Mouse (Mus musculus): ENCODE measurements around the gene Mrpl42.

DNA sequence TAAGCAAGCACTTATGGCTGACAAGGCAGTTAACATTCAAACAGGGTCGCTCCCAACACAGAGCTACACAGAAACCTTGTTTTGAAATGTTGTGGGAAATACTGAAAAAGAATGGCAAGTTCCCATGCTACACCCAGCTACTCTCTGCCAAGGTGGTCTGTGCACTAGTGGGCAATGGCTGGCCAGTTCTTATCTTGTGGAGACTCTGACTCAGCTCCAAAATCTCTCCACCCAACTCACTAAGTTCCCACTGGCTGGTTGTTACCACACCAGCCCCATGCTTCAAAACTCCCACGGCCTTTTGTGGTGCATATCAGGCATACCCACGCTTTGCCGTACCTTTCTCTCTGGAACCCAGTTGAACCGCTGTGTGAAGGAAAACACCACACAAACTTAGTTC is 31.2 kb upstream of the Mrpl42 start:
- TF ChIP-seq USF1 (IDR thresholded peaks at IDR 0.05; ENCODE audit: low read depth) (no peak), CTCF (IDR thresholded peaks at IDR 0.05; ENCODE audit: control insufficient read depth, insufficient read depth, insufficient read length) (no peak), MYOG (IDR thresholded peaks at IDR 0.05; ENCODE audit: control insufficient read depth, extremely low read depth, insufficient read length) (no peak), MAX (IDR thresholded peaks at IDR 0.05) (no peak), FOSL1 (IDR thresholded peaks at IDR 0.05; ENCODE audit: insufficient read depth, low read length, poor library complexity, severe bottlenecking) (no peak), MYOD1 (IDR thresholded peaks at IDR 0.05; ENCODE audit: control insufficient read depth, insufficient read length, low read depth) (no peak), CEBPB (IDR thresholded peaks at IDR 0.05; ENCODE audit: low read depth) (no peak)
